Mouse (Mus musculus) bone marrow macrophage, adult 2 months (primary cell): ENCODE measurements around the gene Fndc1. TPM values are rescaled to one million over a fixed set of nuclear protein-coding genes. Genes with fewer than 3 reads are reported as not detected.

Source experiments
- H3K27ac ChIP-seq: 2 replicates; pipeline ENCODE4 v1.5.1; 2012; ENCODE audit warnings: low read depth, low read length; ENCODE audit not compliant: insufficient read depth
- H3K4me1 ChIP-seq: 2 replicates; pipeline ENCODE4 v1.6.1; 2012; ENCODE audit warnings: low read length; ENCODE audit not compliant: control insufficient read depth, insufficient read depth
- H3K4me3 ChIP-seq: 2 replicates; pipeline ENCODE4 v1.5.1; 2012; ENCODE audit warnings: mild to moderate bottlenecking, low read length, moderate library complexity; ENCODE audit not compliant: insufficient read depth
- CTCF ChIP-seq: IDR thresholded peaks from 2 replicates; pipeline ENCODE4 v1.5.1; 2012; ENCODE audit warnings: low read depth, mild to moderate bottlenecking, low read length, moderate library complexity
- POLR2A ChIP-seq: IDR thresholded peaks from 2 replicates; pipeline ENCODE4 v1.6.1; 2012; ENCODE audit warnings: mild to moderate bottlenecking, low read depth, low read length, borderline replicate concordance
- polyA plus RNA-seq: library from polyadenylated mRNA; stranded (reverse); fragments of >200 nt; gene quantifications from 2 replicates; pipeline ENCODE4 v1.2.4, GENCODE M21; 2012; ENCODE audit not compliant: missing spikeins, insufficient read depth, insufficient read length

Fndc1 gene
- polyA plus RNA-seq, 1 experiment, result not detected

- Histone ChIP-seq H3K27ac (no peak overlapping the region), H3K4me3 (no peak overlapping the region), H3K4me1 (peaks cover 6% of the 10 kb centered on the region)
- TF ChIP-seq POLR2A (no peak), CTCF (peak; percentile 46; the same call in 1 of the 2 replicates)
Observed at GRCm38 (mm10) chr17:7864740-7865139, 37.6 kb upstream of the Fndc1 start.

- no peak overlapping the region for H3K27ac ChIP-seq
- TF ChIP-seq POLR2A (no peak), CTCF (peak; percentile 98)
Observed at GRCm38 (mm10) chr17:7863745-7864144, 36.6 kb upstream of the Fndc1 start.

GRCm38 (mm10) chr17:7860845-7861360 lies 33.8 kb upstream of the Fndc1 start:
- TF ChIP-seq CTCF (no peak), POLR2A (no peak)
- Histone ChIP-seq H3K4me3 (no peak overlapping the region), H3K4me1 (no peaks in the 10 kb centered on the region), H3K27ac (no peak overlapping the region)

More at GRCm38 (mm10) chr17:7863745-7864144, 36.6 kb upstream of the Fndc1 start:
- Histone ChIP-seq H3K4me3 (no peak overlapping the region), H3K4me1 (no peaks in the 10 kb centered on the region)

GRCm38 (mm10) chr17:7857658-7858057 lies 30.6 kb upstream of the Fndc1 start:
- Histone ChIP-seq H3K27ac (no peak overlapping the region), H3K4me1 (no peaks in the 10 kb centered on the region), H3K4me3 (no peak overlapping the region)
- TF ChIP-seq CTCF (no peak), POLR2A (no peak)

- TF ChIP-seq CTCF (no peak), POLR2A (no peak)
- Histone ChIP-seq H3K27ac (no peak overlapping the region), H3K4me1 (no peaks in the 10 kb centered on the region), H3K4me3 (no peak overlapping the region)
Observed at GRCm38 (mm10) chr17:7855851-7856250, 28.7 kb upstream of the Fndc1 start.

- Histone ChIP-seq H3K27ac (no peak overlapping the region), H3K4me1 (peaks cover 5% of the 10 kb centered on the region), H3K4me3 (no peak overlapping the region)
- TF ChIP-seq CTCF (no peak), POLR2A (no peak)
Observed at GRCm38 (mm10) chr17:7851979-7852378, 24.9 kb upstream of the Fndc1 start.

GRCm38 (mm10) chr17:7851527-7851926 lies 24.4 kb upstream of the Fndc1 start:
- no peak for TF ChIP-seq POLR2A
- no peak for TF ChIP-seq CTCF
- Histone ChIP-seq H3K27ac (no peak overlapping the region), H3K4me3 (no peak overlapping the region), H3K4me1 (peaks cover 5% of the 10 kb centered on the region)

- TF ChIP-seq POLR2A (no peak), CTCF (no peak)
- no peak overlapping the region for H3K4me3 ChIP-seq
- H3K27ac ChIP-seq, result no peak overlapping the region
- peaks cover 5% of the 10 kb centered on the region for H3K4me1 ChIP-seq
Observed at GRCm38 (mm10) chr17:7850246-7850645, 23.1 kb upstream of the Fndc1 start.

- Histone ChIP-seq H3K4me3 (no peak overlapping the region), H3K4me1 (no peaks in the 10 kb centered on the region), H3K27ac (no peak overlapping the region)
- no peak for TF ChIP-seq POLR2A
- no peak for TF ChIP-seq CTCF
Observed at GRCm38 (mm10) chr17:7840505-7841290, 13.6 kb upstream of the Fndc1 start.

- Histone ChIP-seq H3K4me1 (no peaks in the 10 kb centered on the region), H3K27ac (no peak overlapping the region), H3K4me3 (peak overlapping the region; percentile 29)
- no peak for TF ChIP-seq CTCF
- TF ChIP-seq POLR2A, result no peak
Observed at GRCm38 (mm10) chr17:7827586-7827985, 484 bp upstream of the Fndc1 start.

GRCm38 (mm10) chr17:7825416-7825815 lies 1.7 kb downstream of the Fndc1 start:
- H3K27ac ChIP-seq, result no peak overlapping the region
- no peaks in the 10 kb centered on the region for H3K4me1 ChIP-seq
- TF ChIP-seq POLR2A (no peak), CTCF (no peak)
- no peak overlapping the region for H3K4me3 ChIP-seq
